Mouse (Mus musculus): Measurements from ENCODE around the gene Cbl. TPM values are rescaled to one million over a fixed set of nuclear protein-coding genes. Genes with fewer than 3 reads are reported as not detected.

Gene Cbl
- 19.7 and 22.6 TPM in 2 replicates for polyA plus RNA-seq (2014; fragmentation: Nextera tagmentation; extraction: Ambion mirVana)

- under 1% methylated on average over 69 of the region's 76 CpGs for whole genome bisulfite sequencing
- Histone ChIP-seq H3K4me2 (ENCODE audit: low read depth, low read length) (peak within 1 kb of the TSS; percentile 82), H3K36me3 (ENCODE audit: control insufficient read depth, insufficient read depth, low read length) (no peaks in the 10 kb centered on the region), H3K9ac (replicated peaks; ENCODE audit: low read depth, low read length) (peak within 1 kb of the TSS; percentile 89), H3K4me3 (ENCODE audit: low read depth, low read length) (peak within 1 kb of the TSS; percentile 85), H3K27me3 (ENCODE audit: control insufficient read depth, insufficient read depth, low read length) (no peaks in the 10 kb centered on the region), H3K9me3 (ENCODE audit: control insufficient read depth, low read length) (no peaks in the 10 kb centered on the region), H3K27ac (ENCODE audit: low read depth, low read length) (peak within 1 kb of the TSS; percentile 92), H3K4me1 (ENCODE audit: control insufficient read depth, insufficient read depth, low read length) (peaks cover 13% of the 10 kb centered on the region)
- ATAC-seq (ENCODE audit: low read depth) = peak; percentile 92
These were observed at the start of gene Cbl for GRCm38 (mm10) chr9:44233802-44234478. Gene Cbl, minus strand, starts transcription at chr9:44234049.

DNA sequence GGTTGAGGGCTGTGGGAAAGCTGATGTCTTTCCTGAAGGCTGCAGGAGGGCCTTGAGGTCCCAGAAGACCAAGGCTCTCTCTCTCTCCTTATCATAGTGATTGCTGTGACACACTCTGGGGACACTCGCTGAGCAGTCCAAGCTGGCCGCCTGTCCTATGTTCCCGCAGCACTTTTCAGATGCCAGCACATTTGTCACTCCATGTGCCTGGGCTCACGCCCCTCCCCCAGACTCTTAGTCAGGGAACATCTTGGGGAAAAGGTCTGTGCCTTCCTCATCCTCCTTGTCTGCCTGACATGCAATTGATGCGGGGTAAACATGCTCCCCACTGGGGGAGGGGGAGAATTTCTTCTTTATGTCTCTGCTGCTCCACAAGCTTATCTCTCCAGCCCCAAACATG is 49.3 kb upstream of the Cbl start:
- no peak overlapping the region for H3K27ac ChIP-seq (ENCODE audit: low read depth, low read length)
- H3K4me3 ChIP-seq (ENCODE audit: low read depth, low read length) = no peak overlapping the region
- H3K4me1 ChIP-seq (ENCODE audit: control insufficient read depth, insufficient read depth, low read length) = peaks cover 7% of the 10 kb centered on the region
- H3K27me3 ChIP-seq (ENCODE audit: control insufficient read depth, insufficient read depth, low read length) = no peaks in the 10 kb centered on the region
- WGBS = 62% methylated on average over 5 of the region's 5 CpGs
- H3K9ac ChIP-seq (replicated peaks; ENCODE audit: low read depth, low read length) = no peak overlapping the region
- no peak overlapping the region for H3K4me2 ChIP-seq (ENCODE audit: low read depth, low read length)
- peaks cover 17% of the 10 kb centered on the region for H3K36me3 ChIP-seq (ENCODE audit: control insufficient read depth, insufficient read depth, low read length)
- no peaks in the 10 kb centered on the region for H3K9me3 ChIP-seq (ENCODE audit: control insufficient read depth, low read length)
- ATAC-seq (ENCODE audit: low read depth) = no peak

DNA sequence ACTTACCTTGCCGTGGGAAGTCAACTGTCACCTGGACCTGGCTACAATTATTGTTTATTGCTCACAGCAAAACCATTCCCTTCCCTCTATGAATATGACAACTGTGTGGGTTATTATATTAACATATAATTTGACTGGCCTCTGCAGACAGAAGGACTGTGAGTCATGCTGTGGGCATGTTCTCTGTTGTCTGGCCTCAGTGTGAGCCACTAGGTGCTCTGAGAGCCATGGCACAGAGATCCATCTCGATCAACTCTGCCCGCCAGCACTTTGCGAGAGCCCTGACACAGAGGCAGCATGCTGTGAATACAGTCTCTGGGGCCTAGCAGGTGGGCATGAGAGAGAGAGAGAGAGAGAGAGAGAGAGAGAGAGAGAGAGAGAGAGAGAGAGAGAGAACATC is 36.1 kb upstream of the Cbl start:
- no peak for ATAC-seq (ENCODE audit: low read depth)
- Histone ChIP-seq H3K4me2 (ENCODE audit: low read depth, low read length) (no peak overlapping the region), H3K27ac (ENCODE audit: low read depth, low read length) (no peak overlapping the region), H3K9ac (replicated peaks; ENCODE audit: low read depth, low read length) (no peak overlapping the region), H3K4me1 (ENCODE audit: control insufficient read depth, insufficient read depth, low read length) (peaks cover 4% of the 10 kb centered on the region; the same call in 1 of the 2 replicates), H3K4me3 (ENCODE audit: low read depth, low read length) (no peak overlapping the region), H3K9me3 (ENCODE audit: control insufficient read depth, low read length) (no peaks in the 10 kb centered on the region), H3K27me3 (ENCODE audit: control insufficient read depth, insufficient read depth, low read length) (no peaks in the 10 kb centered on the region), H3K36me3 (ENCODE audit: control insufficient read depth, insufficient read depth, low read length) (0 out of 2 replicates have a peak, but pooled peaks cover 6% of the 10 kb centered on the region)
- 86% methylated on average over 4 of the region's 4 CpGs for WGBS

DNA sequence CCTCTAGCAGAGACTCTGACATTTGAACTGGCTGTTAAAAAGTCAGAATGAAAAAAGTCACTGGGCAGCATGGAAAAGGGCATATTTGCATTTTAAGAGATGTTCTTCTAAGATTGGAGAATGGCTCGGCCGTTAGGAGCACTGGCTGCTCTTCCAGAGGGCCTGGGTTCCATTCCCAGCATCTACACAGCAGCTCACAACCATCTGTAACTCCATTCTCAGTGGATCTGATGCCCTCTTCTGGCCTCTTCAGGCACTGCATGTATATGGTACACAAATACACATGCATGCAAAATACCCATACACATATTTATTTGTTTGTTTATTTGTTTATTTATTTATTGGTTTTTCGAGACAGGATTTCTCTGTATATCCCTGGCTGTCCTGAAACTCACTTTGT is 35.2 kb upstream of the Cbl start:
- Histone ChIP-seq H3K27ac (ENCODE audit: low read depth, low read length) (no peak overlapping the region), H3K4me3 (ENCODE audit: low read depth, low read length) (no peak overlapping the region), H3K4me1 (ENCODE audit: control insufficient read depth, insufficient read depth, low read length) (peaks cover 4% of the 10 kb centered on the region; the same call in 1 of the 2 replicates), H3K9ac (replicated peaks; ENCODE audit: low read depth, low read length) (no peak overlapping the region), H3K36me3 (ENCODE audit: control insufficient read depth, insufficient read depth, low read length) (0 out of 2 replicates have a peak, but pooled peaks cover 6% of the 10 kb centered on the region), H3K27me3 (ENCODE audit: control insufficient read depth, insufficient read depth, low read length) (no peaks in the 10 kb centered on the region), H3K9me3 (ENCODE audit: control insufficient read depth, low read length) (no peaks in the 10 kb centered on the region), H3K4me2 (ENCODE audit: low read depth, low read length) (no peak overlapping the region)
- 86% methylated on average over 3 of the region's 3 CpGs for WGBS
- no peak for ATAC-seq (ENCODE audit: low read depth)

DNA sequence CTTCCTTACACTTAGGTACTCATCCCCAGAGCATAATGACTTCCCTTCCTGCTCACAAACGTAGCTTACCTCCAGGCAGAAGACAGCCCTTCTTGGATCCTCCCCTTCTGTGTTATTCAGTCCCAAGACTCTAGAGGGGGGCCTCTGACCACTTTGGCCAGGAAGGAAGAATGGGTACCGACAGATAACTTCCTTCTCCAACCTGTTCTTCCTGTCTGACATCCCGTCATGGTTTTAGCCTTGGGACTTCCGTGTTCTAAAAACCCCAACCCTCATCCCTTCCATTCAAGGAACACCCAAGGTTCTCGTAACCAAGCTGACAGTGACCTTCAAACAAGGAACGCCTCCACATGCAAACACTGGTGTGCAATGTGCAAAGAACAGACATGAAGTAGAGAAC is 34.6 kb upstream of the Cbl start, which contains the start of gene Nlrx1:
TSS of gene Nlrx1 (minus strand) at position 168 of the 400 bp plus-strand sequence.
- Histone ChIP-seq H3K36me3 (ENCODE audit: control insufficient read depth, insufficient read depth, low read length) (0 out of 2 replicates have a peak, but pooled peaks cover 4% of the 10 kb centered on the region), H3K9ac (replicated peaks; ENCODE audit: low read depth, low read length) (peak within 1 kb of the TSS; percentile 61), H3K4me2 (ENCODE audit: low read depth, low read length) (peak within 1 kb of the TSS; percentile 52), H3K27me3 (ENCODE audit: control insufficient read depth, insufficient read depth, low read length) (no peaks in the 10 kb centered on the region), H3K9me3 (ENCODE audit: control insufficient read depth, low read length) (no peaks in the 10 kb centered on the region), H3K4me3 (ENCODE audit: low read depth, low read length) (peak within 1 kb of the TSS; percentile 26), H3K4me1 (ENCODE audit: control insufficient read depth, insufficient read depth, low read length) (peaks cover 4% of the 10 kb centered on the region; the same call in 1 of the 2 replicates), H3K27ac (ENCODE audit: low read depth, low read length) (peak within 1 kb of the TSS; percentile 70)
- ATAC-seq (ENCODE audit: low read depth) = no peak
- WGBS = 82% methylated on average over 6 of the region's 6 CpGs

DNA sequence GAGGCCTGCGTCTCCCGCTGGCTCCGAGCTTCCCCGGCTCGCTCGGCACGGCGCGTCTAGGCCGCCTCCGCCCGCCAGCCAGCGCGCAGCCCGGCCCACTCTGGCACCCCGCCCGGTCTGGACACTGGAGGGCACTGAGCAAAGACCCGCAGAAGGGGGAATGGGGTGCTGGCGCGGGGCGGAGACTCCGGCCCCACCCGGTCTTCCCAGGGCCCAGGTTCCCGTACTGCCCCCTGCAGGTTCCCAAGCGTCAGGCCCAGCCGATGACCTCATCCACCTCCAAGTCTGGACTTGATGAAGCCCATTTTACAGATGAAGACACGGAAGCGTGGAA is 34.1 kb upstream of the Cbl start:
- Histone ChIP-seq H3K4me2 (ENCODE audit: low read depth, low read length) (peak overlapping the region; percentile 52), H3K27me3 (ENCODE audit: control insufficient read depth, insufficient read depth, low read length) (no peaks in the 10 kb centered on the region), H3K4me3 (ENCODE audit: low read depth, low read length) (peak overlapping the region; percentile 26), H3K9ac (replicated peaks; ENCODE audit: low read depth, low read length) (peak overlapping the region; percentile 61), H3K4me1 (ENCODE audit: control insufficient read depth, insufficient read depth, low read length) (peaks cover 4% of the 10 kb centered on the region; the same call in 1 of the 2 replicates), H3K9me3 (ENCODE audit: control insufficient read depth, low read length) (no peaks in the 10 kb centered on the region), H3K36me3 (ENCODE audit: control insufficient read depth, insufficient read depth, low read length) (0 out of 2 replicates have a peak, but pooled peaks cover under 1% of the 10 kb centered on the region), H3K27ac (ENCODE audit: low read depth, low read length) (peak overlapping the region; percentile 70)
- ATAC-seq (ENCODE audit: low read depth) = peak; percentile 85
- 5% methylated on average over 28 of the region's 28 CpGs for WGBS

GRCm38 (mm10) chr9:44267319-44268026 is 33.6 kb upstream of the Cbl start:
- Histone ChIP-seq H3K27ac (ENCODE audit: low read depth, low read length) (peak overlapping the region; percentile 70), H3K36me3 (ENCODE audit: control insufficient read depth, insufficient read depth, low read length) (no peaks in the 10 kb centered on the region), H3K27me3 (ENCODE audit: control insufficient read depth, insufficient read depth, low read length) (no peaks in the 10 kb centered on the region), H3K9ac (replicated peaks; ENCODE audit: low read depth, low read length) (peak overlapping the region; percentile 61), H3K4me2 (ENCODE audit: low read depth, low read length) (peak overlapping the region; percentile 52), H3K4me3 (ENCODE audit: low read depth, low read length) (peak overlapping the region; percentile 26), H3K9me3 (ENCODE audit: control insufficient read depth, low read length) (no peaks in the 10 kb centered on the region), H3K4me1 (ENCODE audit: control insufficient read depth, insufficient read depth, low read length) (peaks cover 4% of the 10 kb centered on the region; the same call in 1 of the 2 replicates)
- ATAC-seq (ENCODE audit: low read depth) = no peak
- WGBS = 11% methylated on average over 23 of the region's 23 CpGs

DNA sequence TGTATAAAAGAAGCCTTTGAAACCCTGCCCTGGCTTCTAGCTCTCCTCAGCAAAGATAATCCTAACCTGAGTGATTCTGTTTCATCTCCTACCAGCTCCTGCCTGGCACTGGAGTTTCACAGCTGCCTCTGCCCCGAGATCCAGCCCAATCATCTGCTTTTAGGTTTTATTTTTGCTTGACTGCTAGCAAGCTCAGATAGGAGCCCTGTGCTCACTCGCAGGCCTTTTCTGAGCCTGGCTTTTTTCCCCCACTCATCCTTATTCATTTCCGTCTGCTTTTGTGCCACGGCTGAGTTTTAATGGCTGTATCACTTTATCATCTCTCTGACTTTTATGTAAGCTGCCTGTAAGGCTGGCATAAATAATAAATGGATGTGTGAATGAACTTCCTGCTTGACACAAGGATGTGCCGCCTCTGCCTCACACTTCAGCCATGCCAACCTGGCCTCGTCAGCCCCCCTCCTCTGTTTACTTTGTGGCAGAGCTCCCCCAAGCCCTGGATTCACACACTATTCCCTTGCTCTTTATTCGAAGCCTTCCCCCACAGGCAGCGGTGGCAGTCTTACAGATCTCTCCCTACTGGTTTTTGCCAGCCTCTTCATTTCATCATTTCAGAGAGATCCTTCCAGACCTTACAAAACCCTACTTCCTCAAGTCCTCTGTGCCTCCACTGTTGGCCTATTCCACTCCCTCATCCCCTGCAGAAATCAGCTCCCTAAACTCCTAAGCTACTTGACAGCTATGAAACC is 32.8 kb upstream of the Cbl start:
- no peak overlapping the region for H3K4me2 ChIP-seq (ENCODE audit: low read depth, low read length)
- H3K36me3 ChIP-seq (ENCODE audit: control insufficient read depth, insufficient read depth, low read length) = no peaks in the 10 kb centered on the region
- WGBS = 48% methylated on average over 8 of the region's 8 CpGs
- no peak overlapping the region for H3K4me3 ChIP-seq (ENCODE audit: low read depth, low read length)
- H3K27me3 ChIP-seq (ENCODE audit: control insufficient read depth, insufficient read depth, low read length) = no peaks in the 10 kb centered on the region
- H3K9ac ChIP-seq (replicated peaks; ENCODE audit: low read depth, low read length) = no peak overlapping the region
- no peaks in the 10 kb centered on the region for H3K9me3 ChIP-seq (ENCODE audit: control insufficient read depth, low read length)
- H3K27ac ChIP-seq (ENCODE audit: low read depth, low read length) = peak overlapping the region; percentile 62; the same call in 1 of the 2 replicates
- H3K4me1 ChIP-seq (ENCODE audit: control insufficient read depth, insufficient read depth, low read length) = peaks cover 4% of the 10 kb centered on the region; the same call in 1 of the 2 replicates
- no peak for ATAC-seq (ENCODE audit: low read depth)
